Mouse (Mus musculus) testis, adult 2 months (tissue): ENCODE measurements around the gene C2cd4c. TPM values are rescaled to one million over a fixed set of nuclear protein-coding genes. Genes with fewer than 3 reads are reported as not detected.
A peak's percentile ranks its signal among the peaks of the same experiment; 100 is the strongest.

Experiments
- H3K27ac ChIP-seq: fragments of 200-500 bp; 2 replicates; pipeline ENCODE4 v1.5.1; 2012; ENCODE audit warnings: low read depth, low read length; ENCODE audit not compliant: control insufficient read depth, insufficient read depth
- H3K27me3 ChIP-seq: fragments of 200-500 bp; 2 replicates; pipeline ENCODE4 v1.6.1; 2012; ENCODE audit warnings: mild to moderate bottlenecking, low read length, moderate library complexity; ENCODE audit not compliant: control insufficient read depth, insufficient read depth
- H3K36me3 ChIP-seq: fragments of 200-500 bp; 2 replicates; pipeline ENCODE4 v1.6.1; 2012; ENCODE audit warnings: mild to moderate bottlenecking, low read length; ENCODE audit not compliant: control insufficient read depth, insufficient read depth
- H3K4me1 ChIP-seq: fragments of 200-500 bp; 2 replicates; pipeline ENCODE4 v1.6.1; 2012; ENCODE audit warnings: low read length; ENCODE audit not compliant: control insufficient read depth, insufficient read depth
- H3K4me3 ChIP-seq: fragments of 200-500 bp; 2 replicates; pipeline ENCODE4 v1.5.1; 2012; ENCODE audit warnings: low read depth, mild to moderate bottlenecking, low read length, moderate library complexity, mixed read lengths; ENCODE audit not compliant: control insufficient read depth
- CTCF ChIP-seq: fragments of 200-500 bp; IDR thresholded peaks from 2 replicates; pipeline ENCODE4 v1.5.1; 2012; ENCODE audit warnings: low read depth, mild to moderate bottlenecking, inconsistent platforms, low read length, moderate library complexity; ENCODE audit not compliant: control insufficient read depth, insufficient read depth, insufficient replicate concordance
- POLR2A ChIP-seq: fragments of 200-500 bp; IDR thresholded peaks from 2 replicates; pipeline ENCODE4 v1.6.1; 2012; ENCODE audit warnings: low read depth, mild to moderate bottlenecking, inconsistent platforms, low read length, moderate library complexity; ENCODE audit not compliant: control insufficient read depth
- polyA plus RNA-seq: library from polyadenylated mRNA; depleted of rRNA; stranded (reverse); fragments of >200 nt; gene quantifications from 2 replicates; pipeline ENCODE4 v1.2.3, GENCODE M21; 2012

Gene C2cd4c
- polyA plus RNA-seq, 1 experiment = 1.5 TPM

GRCm38 (mm10) chr10:79645711-79646110, 31.9 kb upstream of the C2cd4c start, which contains the start of gene Odf3l2:
Gene Odf3l2, minus strand, starts transcription at chr10:79645738.
- no peak within 1 kb of the TSS for H3K27ac ChIP-seq
- H3K4me1 ChIP-seq = no peaks in the 10 kb centered on the region
- no peaks in the 10 kb centered on the region for H3K36me3 ChIP-seq
- H3K4me3 ChIP-seq = no peak within 1 kb of the TSS
- TF ChIP-seq CTCF (no peak), POLR2A (no peak)
- H3K27me3 ChIP-seq = no peaks in the 10 kb centered on the region

- peaks cover 9% of the 10 kb centered on the region for H3K4me1 ChIP-seq
- TF ChIP-seq POLR2A (no peak), CTCF (no peak)
- H3K4me3 ChIP-seq = no peak overlapping the region
- no peaks in the 10 kb centered on the region for H3K27me3 ChIP-seq
- no peaks in the 10 kb centered on the region for H3K36me3 ChIP-seq
- no peak overlapping the region for H3K27ac ChIP-seq
Observed at GRCm38 (mm10) chr10:79638486-79639204, 24.8 kb upstream of the C2cd4c start.

GRCm38 (mm10) chr10:79637128-79638110, 23.6 kb upstream of the C2cd4c start, which contains the start of gene Shc2:
Gene Shc2, minus strand, starts transcription at chr10:79637918.
- Histone ChIP-seq H3K36me3 (no peaks in the 10 kb centered on the region), H3K27ac (peak within 1 kb of the TSS; percentile 58), H3K27me3 (no peaks in the 10 kb centered on the region), H3K4me3 (peak within 1 kb of the TSS; percentile 73), H3K4me1 (peaks cover 9% of the 10 kb centered on the region)
- TF ChIP-seq POLR2A (no peak), CTCF (no peak)

GRCm38 (mm10) chr10:79636287-79636686, 22.5 kb upstream of the C2cd4c start:
- H3K4me1 ChIP-seq = peaks cover 9% of the 10 kb centered on the region
- TF ChIP-seq CTCF = no peak
- no peak for TF ChIP-seq POLR2A
- no peak overlapping the region for H3K27ac ChIP-seq
- H3K36me3 ChIP-seq = no peaks in the 10 kb centered on the region
- no peak overlapping the region for H3K4me3 ChIP-seq
- H3K27me3 ChIP-seq = no peaks in the 10 kb centered on the region

- peak overlapping the region; percentile 37 for H3K27ac ChIP-seq
Observed at GRCm38 (mm10) chr10:79633006-79633777, 19.4 kb upstream of the C2cd4c start.

GRCm38 (mm10) chr10:79631432-79631831, 17.6 kb upstream of the C2cd4c start:
- TF ChIP-seq POLR2A (no peak), CTCF (no peak)
- no peaks in the 10 kb centered on the region; the same call in 1 of the 2 replicates for H3K4me1 ChIP-seq
- H3K27ac ChIP-seq = no peak overlapping the region
- H3K4me3 ChIP-seq = no peak overlapping the region
- H3K27me3 ChIP-seq = no peaks in the 10 kb centered on the region
- no peaks in the 10 kb centered on the region for H3K36me3 ChIP-seq

More at GRCm38 (mm10) chr10:79633006-79633777, 19.4 kb upstream of the C2cd4c start:
- Histone ChIP-seq H3K4me1 (peaks cover 9% of the 10 kb centered on the region), H3K4me3 (no peak overlapping the region), H3K36me3 (no peaks in the 10 kb centered on the region), H3K27me3 (no peaks in the 10 kb centered on the region)
- TF ChIP-seq CTCF (no peak), POLR2A (no peak; the same call in 1 of the 2 replicates)
